Mouse (Mus musculus) urinary bladder, adult 18-20 months (tissue): ENCODE data around the gene Spag7.
A peak's percentile ranks its signal among the peaks of the same experiment; 100 is the strongest.

Source experiments
- DNase-seq, 2 experiments: peaks; one replicate each; pipeline ENCODE4 v3.0.0; 2022; ENCODE audit warnings: low spot score in 2 of 2, mixed read lengths in 2 of 2

The Spag7 gene

DNA sequence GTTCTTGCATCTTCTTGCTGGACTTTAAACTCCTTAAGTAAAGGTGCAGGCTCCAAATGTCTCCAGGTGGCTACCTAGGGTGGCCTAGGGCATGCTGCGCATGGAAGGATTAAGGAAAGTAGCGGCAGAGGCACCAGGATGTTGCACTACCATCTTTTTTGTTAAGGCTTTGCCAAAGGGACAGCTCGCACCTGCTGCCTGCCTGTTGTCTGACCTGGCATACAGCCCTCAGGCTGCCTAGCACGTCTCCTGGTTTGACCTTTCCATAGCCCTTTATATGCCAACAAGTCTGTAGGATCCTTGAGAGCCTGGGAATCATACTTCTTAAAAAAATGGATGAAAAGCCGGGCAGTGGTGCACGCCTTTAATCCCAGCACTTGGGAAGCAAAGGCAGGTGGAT, 26.2 kb downstream of the Spag7 start:
- no peak for DNase-seq

DNA sequence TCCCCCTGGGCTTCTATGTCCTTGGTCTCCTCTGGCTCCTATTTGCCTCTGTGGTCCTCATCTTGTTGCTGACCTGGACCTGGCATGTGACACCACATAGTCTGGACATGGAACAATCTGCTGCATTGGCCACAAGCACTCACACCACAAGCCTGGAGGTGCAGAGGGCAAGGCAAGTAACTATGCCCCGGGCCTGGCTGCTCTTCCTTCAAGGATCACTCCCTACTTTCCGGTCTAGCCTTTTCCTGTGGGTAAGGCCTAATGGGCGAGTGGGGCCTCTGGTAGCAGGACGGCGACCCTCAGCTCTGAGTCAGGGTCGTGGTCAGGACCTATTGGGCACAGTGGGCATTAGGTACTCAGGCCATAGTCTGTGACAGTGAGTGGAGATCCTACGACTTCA, 28.0 kb downstream of the Spag7 start:
- no peak for DNase-seq

DNA sequence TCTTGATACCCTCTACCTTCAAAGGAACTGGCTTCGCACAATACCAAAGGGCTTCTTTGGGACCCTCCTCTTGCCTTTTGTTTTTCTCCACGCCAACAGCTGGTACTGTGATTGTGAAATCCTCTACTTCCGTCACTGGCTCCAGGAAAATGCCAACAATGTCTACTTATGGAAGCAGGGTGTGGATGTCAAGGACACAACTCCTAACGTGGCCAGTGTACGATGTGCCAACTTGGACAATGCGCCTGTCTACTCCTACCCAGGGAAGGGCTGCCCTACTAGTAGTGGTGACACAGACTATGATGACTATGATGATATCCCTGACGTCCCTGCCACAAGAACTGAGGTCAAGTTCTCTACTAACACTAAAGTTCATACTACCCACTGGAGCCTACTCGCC, 29.2 kb downstream of the Spag7 start:
- no peak for DNase-seq

DNA sequence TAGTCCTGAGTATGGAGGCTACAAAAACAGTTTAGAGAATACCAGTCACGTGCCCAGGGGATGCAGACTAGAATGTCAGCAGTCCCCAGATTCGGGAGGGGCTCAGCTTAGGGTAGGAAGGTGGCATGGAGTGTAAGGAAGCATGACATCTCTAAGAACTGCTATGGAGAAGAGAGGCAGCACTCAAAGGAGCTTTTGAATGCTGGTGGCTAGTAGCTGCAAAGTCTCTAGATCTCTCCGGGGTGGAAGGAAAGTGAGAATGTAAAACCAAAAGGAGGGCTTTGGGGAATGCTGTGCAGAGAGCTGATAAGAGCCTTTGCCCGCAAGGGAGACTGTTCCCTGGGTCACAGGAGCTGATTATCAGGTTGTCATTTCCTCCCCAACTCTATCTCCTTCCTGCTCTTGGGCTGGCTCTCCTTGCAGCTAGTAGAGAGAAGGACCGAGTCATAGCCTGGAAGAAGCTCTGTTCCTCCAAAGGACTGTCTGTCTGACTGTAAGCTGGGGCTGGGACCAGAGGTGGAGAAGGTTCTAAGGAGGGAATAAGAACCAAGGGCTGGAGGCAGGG, 30.4 kb downstream of the Spag7 start, which contains the start of gene Gp1ba:
Gene Gp1ba, plus strand, starts transcription at position 409 of the 565 bp plus-strand sequence.
- DNase-seq, result no peak

DNA sequence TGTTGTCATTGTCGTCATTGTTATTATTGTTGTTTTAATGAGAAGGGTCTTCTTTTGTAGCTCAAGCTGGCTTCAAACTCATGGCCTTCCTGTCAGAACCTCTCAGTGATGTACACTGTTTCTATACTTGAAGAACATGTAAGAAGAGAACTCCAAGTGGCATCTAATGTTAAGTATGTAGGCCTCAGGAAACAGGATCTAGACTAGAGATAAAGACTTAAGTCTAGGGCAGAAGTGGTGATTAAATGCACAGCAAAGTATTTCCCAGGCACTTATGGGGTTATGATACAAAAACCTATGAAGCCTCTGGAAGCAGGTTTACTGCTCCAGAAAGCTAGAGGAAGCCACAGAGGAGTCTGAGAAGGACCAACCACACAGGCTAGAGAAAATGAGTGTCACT, 30.9 kb downstream of the Spag7 start:
- no peak for DNase-seq

DNA sequence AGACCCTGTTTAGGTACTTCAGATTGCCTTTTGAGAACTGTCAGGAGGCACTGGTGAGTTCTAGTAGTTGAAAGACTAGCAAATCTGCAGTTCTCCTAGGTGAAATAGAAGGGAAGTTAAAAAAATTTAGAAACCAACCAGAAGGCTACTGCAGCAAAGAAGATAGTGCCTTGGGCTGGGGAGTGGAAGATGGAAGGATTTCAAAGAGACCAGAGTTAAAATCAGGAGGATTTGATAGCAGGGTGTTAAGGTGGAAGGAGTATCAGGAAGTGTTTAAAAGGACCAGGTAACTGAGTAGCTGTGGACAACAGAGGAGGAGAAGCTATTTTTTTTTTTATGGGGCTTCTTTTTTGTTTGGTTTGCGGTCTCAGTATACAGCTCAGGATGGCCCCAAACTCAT, 31.5 kb downstream of the Spag7 start:
- no peak for DNase-seq

DNA sequence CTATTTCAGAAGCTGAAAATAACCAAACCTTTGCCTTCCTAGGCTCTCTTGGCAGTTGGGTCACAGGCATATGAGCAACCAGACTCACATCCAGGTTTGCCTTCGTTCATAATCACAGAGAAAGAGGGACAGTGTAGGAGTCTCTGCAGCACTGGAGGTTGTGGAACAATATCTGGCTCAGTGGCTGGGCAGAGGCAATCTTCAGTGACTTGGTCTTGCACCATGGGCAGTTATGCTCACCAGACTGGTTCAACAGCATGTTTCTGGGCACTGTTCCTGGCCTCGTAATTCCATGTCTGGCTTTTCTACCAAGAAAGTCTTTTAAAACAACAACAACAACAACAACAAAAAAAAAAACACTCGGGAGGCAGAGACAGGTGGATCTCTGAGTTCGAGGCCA, 33.6 kb downstream of the Spag7 start:
- DNase-seq, result no peak

DNA sequence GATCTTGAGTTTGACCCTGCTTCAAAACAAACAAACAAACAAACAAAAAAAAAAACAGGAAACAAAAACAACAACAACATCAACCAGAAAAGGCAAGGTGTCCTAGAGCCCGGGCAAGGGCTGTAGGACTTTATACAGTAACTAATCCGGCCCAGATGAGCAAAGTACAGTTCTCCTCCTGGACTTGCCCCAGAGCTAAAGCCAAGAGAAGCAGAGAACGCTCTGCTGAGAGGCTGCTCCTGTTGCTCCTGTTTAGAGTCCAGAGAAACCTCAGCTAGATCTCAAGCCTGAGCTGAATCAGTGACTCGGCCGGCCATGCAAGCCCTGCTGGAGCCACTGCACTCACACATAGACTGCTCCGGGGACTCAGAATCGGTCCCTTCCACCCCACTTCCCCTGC, 39.1 kb downstream of the Spag7 start:
- no peak for DNase-seq

DNA sequence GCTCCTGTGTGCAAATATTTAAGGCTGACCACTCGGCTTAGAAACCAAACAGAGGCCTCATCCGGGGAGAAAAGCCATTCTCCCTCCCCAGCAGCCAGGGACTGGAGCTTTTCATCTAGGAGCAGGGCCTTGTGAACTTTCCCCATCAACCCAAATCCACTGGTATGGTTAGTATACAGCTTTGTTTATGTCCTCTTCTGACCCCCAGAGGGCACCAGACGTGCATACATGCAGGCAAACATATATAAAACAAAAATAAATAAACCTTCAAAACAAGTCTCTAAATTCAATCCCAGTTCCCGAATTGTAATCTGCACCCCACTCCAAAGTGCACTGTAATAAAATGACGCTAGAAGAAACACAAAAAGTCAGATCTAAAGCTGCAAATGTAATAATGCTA, 39.7 kb downstream of the Spag7 start:
- no peak for DNase-seq

DNA sequence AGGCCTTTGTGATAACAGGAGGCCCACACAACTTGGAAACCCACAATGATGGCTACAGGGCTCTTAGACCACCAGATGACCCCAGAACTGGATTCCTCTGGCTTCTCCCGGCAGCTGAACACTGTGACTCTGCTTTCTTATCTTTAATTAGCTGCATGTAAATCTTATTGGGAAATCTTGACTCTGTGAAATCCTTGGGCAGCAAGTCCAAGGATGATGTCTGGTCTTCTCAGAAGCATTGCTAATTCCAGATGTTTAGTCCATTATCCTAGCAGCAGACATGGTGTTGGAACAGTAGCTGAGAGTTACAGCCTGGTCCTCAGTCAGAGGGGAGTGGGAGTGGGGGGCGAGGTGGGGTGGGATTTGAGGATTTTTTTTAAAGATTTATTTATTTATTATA, 40.8 kb downstream of the Spag7 start:
- no peak for DNase-seq

DNA sequence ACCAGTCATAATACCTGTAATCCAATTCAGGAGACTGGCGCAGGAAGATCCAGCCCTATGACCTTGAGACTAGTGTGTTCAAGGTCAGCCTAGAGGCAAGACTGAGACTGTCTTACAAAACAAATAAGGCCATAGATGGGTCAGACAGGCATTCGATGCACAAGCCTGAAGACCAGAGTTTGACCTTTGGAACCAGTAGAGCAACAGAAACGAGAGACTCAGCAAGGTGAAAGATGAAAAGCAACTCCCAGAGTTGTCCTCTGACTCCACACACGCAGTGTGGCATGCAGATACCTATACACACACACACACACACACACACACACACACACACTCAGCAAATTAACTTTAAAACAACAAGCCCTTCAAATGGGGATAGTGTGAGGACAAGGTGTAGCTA, 42.3 kb downstream of the Spag7 start:
- no peak for DNase-seq

DNA sequence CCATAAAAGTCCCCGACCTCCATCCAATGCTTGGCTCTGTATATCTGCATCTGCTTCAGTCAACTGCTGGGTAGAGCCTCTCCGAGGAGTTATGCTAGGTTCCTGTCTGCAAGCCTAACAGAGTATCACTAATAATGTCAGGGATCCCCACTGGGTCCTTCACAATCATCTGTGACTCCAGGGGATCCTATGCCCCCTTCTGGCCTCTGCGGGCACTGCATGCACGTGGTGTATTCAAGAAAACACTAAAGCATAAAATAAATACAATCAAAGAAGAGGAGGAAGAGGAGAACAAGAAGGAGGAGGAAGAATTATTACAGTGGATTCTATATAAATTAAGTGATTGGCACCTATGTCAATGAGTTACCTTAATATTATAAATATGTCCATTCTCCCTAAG, 43.7 kb downstream of the Spag7 start:
- peak in 1 of 2 experiments; percentile 29 for DNase-seq

DNA sequence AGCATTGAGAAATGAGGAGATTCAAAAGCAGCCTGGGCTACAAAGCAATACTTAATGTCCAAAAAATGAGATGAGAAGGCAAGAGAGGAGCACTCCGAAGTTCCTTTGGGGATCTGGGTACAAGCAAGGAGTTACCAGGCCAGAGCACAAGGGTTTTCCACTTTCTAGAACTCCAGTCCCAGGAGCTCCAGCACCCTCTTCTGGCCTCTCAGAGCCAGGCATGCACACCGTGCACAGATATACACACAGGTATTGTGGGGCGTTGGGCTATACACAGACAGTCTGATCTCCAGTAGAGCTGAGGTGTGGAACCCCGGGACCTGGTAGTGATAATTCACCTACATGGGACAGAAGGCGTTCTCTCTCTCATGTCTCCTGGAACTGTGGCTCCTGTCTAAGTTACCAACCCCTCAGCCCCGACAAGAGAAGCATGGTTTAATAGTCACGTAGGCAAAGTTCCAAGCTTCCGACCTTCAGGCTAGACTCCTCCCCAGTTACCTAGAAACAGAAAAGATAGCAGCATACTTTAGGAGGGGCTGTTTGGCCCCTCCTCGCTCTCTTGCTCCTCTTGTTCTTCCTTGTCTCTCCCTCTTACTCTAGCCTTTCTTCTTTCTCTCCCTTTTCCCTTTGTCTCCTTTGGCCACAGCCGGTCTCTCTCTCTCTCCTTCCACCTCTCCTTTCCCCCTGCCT, 46.0 kb downstream of the Spag7 start:
- DNase-seq, result no peak

DNA sequence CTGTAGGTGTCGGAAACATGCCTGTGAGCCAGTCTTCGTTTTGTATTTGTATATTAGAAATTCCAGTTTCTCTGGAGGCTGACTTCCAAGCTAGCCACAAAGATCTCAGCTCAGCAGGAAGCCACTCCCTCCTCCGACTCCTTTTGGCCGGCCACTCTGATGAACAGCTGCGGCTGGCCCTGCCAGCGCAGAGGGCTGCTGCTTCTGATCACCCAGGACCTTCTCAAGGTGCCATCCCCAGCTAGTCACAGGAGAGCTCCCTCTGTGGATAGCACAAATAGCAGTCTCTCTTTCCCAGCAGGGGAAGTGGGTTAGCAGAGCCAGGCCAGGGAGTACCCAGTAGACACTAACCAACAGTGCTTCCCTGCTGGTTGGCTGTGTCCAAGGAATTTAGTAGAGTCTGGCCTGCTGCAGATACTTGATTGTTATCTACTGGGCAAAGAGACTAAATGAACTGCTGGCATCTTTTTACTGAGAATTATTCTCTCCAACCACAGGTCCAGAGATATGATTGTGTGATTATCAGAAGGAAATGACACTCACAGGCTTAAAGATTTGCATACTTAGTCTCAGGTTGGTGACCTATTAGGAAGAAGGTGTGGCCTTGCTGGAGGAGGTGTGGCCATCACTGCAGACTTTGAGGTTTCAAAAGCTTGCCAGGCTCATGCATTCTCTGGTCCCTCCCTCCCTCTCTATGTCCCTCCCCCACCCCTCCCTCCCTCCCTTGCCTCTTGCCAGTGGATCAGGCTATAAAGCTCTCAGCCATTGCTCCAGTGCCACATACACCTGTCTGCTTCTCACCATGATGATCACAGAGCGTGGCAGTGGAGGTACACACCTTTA, 47.0 kb downstream of the Spag7 start:
- no peak for DNase-seq

DNA sequence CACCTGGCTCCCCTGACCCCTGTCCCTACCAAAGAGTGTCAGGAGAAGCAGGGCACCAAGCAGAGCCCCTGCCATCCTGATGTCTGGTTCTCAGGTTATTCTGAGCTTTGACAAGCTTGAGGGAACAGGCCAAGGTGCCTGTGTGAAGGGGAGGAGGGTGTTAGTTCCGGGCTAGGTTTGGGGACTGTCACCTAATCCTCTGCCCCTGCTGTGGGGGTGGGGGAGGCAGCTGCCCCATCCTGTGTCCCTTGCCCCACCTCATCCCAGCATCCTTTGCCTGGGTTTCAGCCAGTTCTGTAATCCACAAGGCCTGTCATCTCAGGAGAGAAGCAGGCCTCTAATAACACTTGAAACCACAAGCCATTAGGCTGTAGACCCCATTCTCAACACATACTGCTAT, 50.1 kb downstream of the Spag7 start, which contains the start of gene Chrne:
Gene Chrne, minus strand, starts transcription at position 116 of the 400 bp plus-strand sequence.
- no peak for DNase-seq

DNA sequence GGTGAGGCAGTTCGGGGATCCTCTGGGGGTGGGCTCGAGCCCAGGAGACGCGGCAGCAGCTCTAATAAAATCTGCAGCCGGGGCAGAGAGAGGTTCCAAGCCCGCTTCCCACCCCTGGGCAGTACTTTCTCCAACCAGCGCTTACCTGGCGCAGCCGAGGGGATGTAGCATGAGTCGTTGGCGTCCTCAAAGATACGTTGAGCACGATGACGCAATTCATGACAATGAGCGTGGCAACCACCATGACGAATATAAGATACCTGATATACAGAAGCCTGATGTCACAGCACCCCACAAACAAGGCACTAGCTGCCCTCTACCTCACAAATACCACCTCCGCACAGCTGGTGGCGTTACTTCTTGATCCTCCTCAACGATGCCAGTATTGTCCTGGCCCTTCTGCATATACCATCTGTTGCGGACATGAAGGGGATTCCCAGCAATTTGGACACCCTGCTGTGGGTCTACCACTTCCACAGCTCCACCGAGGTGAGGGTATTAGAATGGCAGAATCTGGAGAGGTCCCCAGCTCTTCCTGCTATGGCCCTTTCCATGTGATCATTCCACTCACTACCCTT, 53.6 kb downstream of the Spag7 start, which contains the start of gene 4930544D05Rik:
Gene 4930544D05Rik, plus strand, starts transcription at position 333 of the 578 bp plus-strand sequence.
- no peak for DNase-seq

DNA sequence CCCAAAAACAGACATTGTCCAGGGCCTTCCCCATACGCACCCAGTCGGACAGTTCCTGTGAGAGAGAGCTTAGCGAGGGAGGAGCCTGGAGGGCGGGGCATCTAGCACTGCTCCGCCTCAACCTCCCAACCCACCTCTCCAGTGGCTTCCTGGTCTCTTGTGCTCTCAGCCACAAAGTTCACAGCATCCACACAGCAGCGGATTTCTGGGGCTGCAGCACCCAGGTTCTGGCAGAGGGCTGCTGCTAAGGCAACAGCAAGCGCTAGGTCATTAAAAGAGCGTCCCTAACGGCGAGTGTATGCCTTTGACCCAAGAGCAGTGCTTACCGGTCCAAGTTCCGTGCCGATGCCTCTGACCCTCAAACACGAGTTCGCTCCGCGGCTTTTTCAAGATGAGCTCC, 54.1 kb downstream of the Spag7 start:
- peak; percentile 64 to 65 for DNase-seq
